Mouse (Mus musculus): ENCODE results near the gene Narf.

The Narf gene

DNA sequence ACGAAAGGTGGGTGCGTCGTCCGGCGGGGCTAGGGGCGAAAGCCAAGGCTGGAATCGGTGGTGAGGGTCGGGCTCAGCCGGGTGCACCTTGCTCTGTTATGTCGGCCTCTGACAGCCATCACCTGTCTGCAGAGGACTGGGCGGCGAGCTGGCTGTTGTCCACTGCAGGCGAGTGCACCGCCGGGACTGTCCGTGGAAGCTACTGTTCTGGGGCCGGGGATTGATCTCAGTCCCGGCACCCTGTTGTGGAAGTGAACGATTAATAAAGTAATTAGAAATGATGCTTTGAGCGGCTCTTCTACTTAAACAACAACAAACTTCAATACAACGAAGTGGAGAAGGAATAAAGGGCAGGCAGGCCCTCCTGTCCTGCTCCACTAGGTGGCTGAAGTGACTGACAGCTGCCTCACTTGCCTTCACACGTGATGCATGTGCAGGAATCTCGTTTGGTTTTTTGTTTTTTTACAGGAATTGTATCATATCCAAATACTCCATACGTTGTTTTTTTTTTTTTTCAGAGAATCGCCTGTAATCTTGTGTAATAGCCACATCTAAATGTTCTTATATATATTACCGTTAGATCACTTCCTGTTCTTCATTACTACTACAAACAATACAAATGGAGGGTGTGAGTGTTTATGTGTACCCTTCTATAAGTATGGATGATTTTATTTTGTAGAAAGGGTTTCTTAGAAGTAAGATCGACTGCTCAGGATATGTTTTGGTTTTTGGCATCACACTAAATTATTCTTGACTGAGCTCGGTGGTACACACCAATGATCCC lies 484 bp downstream of the Narf start:
- DNase-seq, result peak; percentile 69

DNA sequence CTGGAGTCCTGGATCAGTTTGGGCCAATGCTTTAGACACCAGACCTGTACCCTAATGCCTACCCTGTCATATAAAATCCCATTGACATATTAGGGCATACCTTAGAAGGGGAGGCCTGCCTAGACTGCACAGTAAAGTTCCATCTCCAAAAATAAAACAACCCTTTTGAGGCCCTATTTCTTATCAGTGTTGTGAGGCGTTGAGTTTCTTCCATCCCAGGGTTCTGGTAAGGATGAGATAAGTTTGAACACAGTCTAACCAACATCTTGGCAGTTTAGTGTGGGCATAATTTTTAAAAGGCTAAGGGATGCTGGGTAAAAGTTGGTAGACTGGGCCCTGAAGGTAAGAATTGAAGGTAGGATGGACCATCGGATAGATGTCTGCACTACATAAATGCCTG lies 2.6 kb downstream of the Narf start:
- DNase-seq, result peak; percentile 44

DNA sequence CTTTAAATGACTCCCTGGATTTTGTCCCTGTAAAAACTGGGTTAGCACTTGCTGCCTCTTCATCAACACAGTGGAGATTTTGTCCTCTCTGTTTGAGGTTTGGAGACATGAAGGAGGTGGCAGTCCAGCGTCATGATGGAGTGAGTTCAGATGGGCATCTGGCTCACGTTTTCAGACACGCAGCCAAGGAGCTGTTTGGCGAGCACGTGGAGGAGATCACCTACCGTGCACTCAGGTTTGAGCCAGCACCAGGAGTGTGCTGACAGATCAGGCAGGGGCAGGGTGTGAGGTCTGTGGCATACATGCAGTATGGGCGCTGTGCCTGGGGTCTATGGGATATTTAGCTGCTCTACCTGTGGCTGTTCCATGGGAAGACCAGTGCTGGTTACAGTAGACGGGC lies 13.1 kb downstream of the Narf start:
- no peak for DNase-seq

DNA sequence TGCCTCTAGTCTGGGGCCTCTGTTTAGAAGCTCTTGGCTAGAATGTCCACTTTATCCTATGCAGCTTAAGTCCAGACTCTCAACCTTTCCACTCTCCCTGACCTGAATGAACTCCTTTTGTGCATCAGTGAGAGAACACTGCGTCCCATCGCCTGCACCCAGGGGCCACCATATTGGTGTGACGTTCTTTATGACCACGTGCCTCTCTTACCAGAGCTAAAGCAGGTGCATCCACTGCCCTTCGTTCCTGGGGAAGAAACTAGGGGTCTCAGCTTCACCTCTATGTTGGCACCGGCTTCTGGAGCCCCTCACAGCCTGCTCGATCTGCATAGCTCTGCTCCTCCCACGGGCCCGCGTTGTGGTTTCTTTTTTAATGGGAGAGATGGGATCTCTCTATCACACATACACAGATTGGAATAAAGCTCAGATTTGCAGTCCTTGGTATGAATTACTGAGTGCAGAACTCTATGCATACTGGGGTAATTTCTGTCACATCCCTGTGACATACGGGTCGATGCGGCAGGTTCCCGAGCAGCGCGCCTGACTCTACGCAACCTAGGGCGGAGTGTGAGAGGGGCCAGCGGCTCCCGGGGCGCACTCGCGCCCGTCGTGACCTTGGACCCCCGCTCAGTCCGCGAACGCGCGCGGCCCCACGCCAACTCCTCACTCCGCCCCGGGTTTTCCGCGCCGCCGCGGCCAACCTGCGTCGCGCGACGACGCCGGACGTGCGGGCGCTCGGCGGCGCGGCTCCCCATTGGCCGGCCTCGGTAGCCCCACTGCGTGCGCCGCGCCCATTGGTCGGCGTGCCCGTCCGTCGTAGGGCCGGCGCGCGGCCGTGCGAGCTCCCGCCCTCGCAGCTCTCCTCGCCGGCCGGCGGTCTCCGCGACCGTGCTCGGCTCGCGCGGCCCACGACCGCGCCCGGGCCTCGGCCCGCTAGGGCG lies 22.4 kb downstream of the Narf start, which contains the start of gene Foxk2:
TSS of gene Foxk2 (plus strand) at position 831 of the 941 bp plus-strand sequence.
- DNase-seq, result peak; percentile 92

DNA sequence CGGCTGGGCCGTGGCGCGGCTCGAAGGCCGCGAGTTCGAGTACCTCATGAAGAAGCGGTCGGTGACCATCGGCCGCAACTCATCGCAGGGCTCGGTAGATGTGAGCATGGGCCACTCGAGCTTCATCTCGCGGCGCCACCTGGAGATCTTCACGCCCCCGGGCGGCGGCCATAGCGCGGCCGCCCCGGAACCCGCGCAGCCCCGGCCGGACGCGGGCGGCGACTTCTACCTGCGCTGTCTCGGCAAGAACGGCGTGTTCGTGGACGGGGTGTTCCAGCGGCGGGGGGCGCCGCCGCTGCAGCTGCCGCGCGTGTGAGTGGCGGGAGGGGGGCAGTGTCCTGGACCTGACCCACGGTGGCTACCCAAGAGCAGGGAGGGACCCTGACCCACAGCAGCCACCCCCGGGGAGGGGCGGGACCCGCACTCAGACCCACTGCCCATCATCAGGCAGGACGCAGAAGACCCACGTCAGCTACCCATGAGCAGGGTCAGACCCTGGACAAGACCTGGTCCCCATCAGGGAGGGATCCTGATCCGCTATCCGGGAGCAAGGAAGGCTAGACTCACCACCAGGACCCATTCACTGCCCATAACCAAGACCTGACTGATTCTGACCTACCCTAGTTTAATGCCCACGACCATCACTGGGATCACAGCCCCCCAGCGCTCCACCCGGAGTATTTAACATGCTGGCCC lies 23.3 kb downstream of the Narf start:
- peak; percentile 46 for DNase-seq

DNA sequence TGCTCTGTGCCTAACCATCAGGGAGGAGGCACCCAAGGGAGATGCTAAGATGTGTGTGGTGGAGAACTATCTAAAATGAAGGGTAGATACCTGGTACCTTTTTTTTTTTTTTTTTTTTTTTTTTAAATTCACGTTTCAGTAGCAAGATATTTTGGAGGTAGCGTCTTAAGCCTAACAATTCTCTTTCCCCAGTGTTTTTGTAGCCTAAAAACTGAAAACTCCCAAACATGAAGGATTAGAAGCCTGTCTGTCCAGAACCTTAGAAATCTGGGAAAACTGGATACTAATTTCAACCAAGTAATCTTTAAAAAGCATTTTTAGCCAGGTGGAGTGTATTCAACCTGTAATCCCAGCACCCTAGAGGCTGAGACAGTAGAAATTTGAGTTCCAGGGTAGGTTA lies 24.0 kb downstream of the Narf start:
- no peak for DNase-seq

DNA sequence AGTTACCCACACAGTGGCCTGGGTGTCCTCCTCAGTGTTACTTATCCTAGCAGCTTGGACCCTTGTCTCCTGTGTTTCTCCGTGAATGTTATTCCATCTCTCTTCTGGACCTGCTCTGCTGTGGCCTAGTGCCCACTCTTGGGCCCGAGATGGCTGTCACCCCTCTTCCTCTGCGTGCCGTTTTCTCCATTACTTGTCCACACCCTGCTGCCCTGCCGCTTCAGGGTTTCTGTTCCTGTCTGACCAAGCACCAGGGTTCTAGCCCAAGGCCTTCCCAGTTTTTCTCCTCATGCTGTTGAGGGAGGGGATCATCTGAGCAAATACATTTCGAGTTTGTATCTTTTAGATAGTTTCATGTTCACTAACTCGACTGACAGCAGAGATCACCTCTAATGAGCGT lies 40.5 kb downstream of the Narf start:
- no peak for DNase-seq

DNA sequence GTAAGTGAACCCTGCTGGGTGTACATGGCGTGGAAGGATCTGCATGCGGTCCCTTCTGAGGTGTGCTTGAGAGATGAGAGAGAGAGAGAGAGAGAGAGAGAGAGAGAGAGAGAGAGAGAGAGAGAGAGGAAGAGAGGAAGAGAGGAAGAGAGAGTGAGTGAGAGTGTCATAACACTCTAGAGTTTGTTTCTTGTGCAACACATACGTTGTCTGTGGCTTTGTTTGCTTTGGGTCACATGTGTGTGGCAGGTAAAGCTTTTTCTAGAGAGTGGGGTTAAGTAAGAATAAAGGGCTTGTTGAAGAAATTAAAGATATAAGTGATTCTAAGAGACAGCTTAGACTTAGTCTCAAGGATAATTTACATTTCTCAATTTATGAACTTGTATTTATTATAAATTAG lies 41.0 kb downstream of the Narf start:
- no peak for DNase-seq

DNA sequence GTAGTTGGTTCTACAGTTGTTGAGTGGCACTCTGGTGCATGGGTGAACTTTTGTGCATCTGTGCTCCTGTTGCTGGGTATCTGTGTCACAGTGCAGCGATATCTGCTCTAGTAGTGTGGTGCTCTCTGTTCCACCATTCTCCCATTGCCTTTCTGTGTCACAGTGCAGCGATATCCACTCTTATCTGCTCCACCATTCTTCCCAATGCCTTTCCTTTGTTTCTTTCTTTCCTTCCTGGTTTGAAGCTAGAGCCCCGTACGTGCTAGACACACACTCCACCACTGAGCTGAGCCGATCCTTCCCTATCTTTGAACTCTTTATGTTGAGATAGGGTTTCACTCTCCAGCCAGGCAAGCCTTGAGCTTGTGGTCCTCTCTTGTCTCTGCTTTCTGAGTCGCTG lies 45.9 kb downstream of the Narf start:
- no peak for DNase-seq

DNA sequence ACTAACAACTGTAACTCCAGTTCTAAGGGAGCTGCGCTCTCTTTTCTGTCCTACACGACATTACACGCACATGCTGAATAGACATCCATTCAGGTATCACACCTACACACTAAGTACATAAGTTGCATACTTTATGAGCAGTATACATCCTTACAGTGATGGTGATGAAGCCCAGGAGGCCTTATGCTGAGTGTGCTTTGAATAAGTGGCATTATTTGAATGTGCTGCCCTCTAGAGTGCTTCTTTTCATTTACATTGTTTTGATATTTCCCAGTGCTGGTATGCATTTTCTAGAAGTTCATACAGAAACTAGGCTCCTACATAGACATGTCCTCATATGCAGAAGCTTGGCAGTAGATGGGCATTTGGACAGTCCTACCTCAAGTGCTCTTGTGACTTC lies 52.8 kb downstream of the Narf start:
- DNase-seq, result no peak

DNA sequence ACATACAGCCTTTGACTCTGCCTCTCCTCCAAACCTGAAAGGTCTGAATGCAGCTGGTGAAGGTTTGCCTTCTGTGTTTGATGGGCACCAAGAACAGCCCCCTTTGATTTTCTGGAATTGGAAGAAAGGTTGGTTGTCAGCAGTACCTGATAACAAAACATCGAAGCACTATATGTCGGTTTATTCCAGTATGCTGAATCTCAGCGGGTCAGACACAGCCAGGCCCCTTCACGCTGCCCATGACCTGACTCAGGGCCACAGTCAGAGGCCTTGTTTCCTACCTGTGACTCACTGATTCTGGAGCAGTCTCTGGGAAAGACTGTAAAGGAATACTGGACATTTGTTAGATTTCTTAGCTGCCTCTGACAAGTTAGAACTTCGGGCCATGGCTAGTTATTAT lies 57.7 kb downstream of the Narf start:
- no peak for DNase-seq

DNA sequence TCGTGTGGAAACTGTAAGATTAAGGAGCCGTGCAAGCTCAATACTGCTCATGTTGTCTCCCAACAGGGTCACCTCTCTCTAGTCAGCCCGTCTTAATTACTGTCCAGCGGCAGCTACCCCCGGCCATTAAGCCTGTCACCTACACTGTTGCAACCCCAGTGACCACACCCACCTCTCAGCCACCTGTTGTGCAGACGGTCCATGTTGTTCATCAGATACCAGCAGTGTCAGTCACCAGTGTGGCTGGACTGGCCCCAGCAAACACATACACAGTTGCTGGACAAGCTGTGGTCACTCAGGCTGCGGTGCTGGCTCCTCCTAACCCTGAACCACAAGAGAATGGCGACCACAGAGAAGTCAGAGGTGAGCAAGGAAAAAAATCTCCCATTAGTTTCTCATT lies 61.4 kb downstream of the Narf start:
- DNase-seq, result no peak

DNA sequence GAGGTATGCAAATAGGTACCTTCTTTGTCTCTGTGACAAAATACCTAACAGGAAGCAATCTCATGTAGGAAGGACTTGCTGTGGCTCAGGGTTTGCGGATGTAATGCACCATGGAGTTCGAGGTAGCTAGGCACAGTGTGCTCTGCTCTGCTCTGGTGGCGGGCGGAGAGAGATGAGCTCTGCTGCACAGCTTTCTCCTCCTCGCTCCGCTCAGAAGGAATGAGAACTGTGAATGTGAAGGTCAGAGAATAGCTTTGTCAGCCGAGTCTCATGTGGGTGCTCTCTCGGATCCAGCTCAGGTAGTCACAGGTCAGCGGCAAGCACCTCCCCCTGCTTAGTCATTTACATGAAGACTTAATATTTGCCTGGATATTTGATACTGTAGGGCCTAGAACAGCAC lies 63.2 kb downstream of the Narf start:
- DNase-seq, result no peak

DNA sequence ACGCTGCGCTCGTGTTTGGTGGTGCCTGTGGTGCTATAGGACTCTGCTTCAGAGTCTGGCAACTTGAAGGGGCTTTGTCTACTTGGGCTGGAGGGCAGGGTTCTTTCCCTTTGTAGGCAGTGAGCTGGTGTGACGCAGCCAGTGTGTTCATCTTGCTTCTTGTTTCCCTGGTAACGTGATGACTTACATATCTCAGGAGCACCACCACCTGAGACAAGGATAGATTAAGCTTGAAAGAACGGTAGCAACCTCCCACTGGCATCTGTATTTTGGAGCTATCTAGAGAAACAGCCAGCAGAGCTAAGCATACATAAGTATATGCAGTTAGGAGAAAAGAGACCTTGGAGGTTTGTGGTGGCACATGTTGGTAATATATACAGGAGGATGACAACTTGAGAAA lies 68.3 kb downstream of the Narf start:
- DNase-seq, result no peak
